Comparison of ENCODE assay signal across 20 mouse cellular contexts in genomic region chr15:97173233-97173632, GRCm38 (mm10).
DNase-seq lines count a peak whose midpoint lies in the region; ATAC-seq and TF ChIP-seq lines count a peak whose summit lies in the region.
"Had no signal": no experiment of that assay in that cellular context is flagged by ENCODE, and none has a peak within 500 bp of the region (broad histone marks: within the 10 kb centered on the region; RNA-seq: fewer than 3 reads in every experiment).

No protein-coding gene starts in this region.

- H3K9me3 ChIP-seq in heart, embryonic 13.5 days: no peaks in the 10 kb centered on the region
- H3K9me3 ChIP-seq in liver, embryonic 12.5 days (replicated peaks): no peaks in the 10 kb centered on the region
- no peaks in the 10 kb centered on the region for H3K9me3 ChIP-seq in kidney, embryonic 14.5 days (ENCODE audit: control insufficient read depth, low read length)
- H3K9me3 ChIP-seq: midbrain, embryonic 10.5 days had no signal

- H3K4me3 ChIP-seq in heart, embryonic 13.5 days: peak overlapping the region; percentile 25
- H3K4me3 ChIP-seq in heart, adult 2 months: no peak overlapping the region
- H3K4me3 ChIP-seq in liver, embryonic 12.5 days: no peak overlapping the region
- no peak overlapping the region for H3K4me3 ChIP-seq in kidney, embryonic 14.5 days (ENCODE audit: low read length)
- H3K4me3 ChIP-seq: gastrocnemius, adult 2 months; midbrain, embryonic 10.5 days had no signal

- no peak for DNase-seq in heart, adult 2 months
- no peak for DNase-seq in liver
- peak; percentile 47 for DNase-seq in WW6 (ENCODE audit: low read depth, low spot score)
- DNase-seq in thymus, postnatal 4 days: no peak
- DNase-seq: cerebellum, adult 18-20 months; embryo, embryonic 11 days; forebrain, postnatal 0 days; gastrocnemius, adult 2 months; kidney, adult 8-10 months; kidney, postnatal 25 days; lung, adult 2 months; lung, postnatal 36 days; right cerebral cortex, postnatal 25 days; thymus, adult 2 months had no signal

- H3K27me3 ChIP-seq in heart, embryonic 13.5 days (replicated peaks): no peaks in the 10 kb centered on the region
- no peaks in the 10 kb centered on the region for H3K27me3 ChIP-seq in heart, adult 2 months (ENCODE audit: control insufficient read depth, insufficient read depth, low read length)
- no peaks in the 10 kb centered on the region for H3K27me3 ChIP-seq in liver, embryonic 12.5 days (replicated peaks)
- no peaks in the 10 kb centered on the region for H3K27me3 ChIP-seq in kidney, embryonic 14.5 days (ENCODE audit: control insufficient read depth, insufficient read depth, low read length)

- no peaks in the 10 kb centered on the region for H3K79me2 ChIP-seq in heart, adult 2 months (replicated peaks; ENCODE audit: control insufficient read depth, insufficient read depth, low read length)

- intact Hi-C loops in heart, adult 2 months (cut with DNase I): no loop called here

- no peak for TF ChIP-seq EP300 in heart, adult 2 months (IDR thresholded peaks at IDR 0.05; ENCODE audit: insufficient read depth, low read depth, low read length)

- peak overlapping the region; percentile 61 for H3K4me2 ChIP-seq in heart, embryonic 13.5 days
- H3K4me2 ChIP-seq in liver, embryonic 12.5 days: no peak overlapping the region
- H3K4me2 ChIP-seq in kidney, embryonic 14.5 days (replicated peaks; ENCODE audit: low read depth, low read length): no peak overlapping the region
- H3K4me2 ChIP-seq: liver, embryonic 11.5 days had no signal

- peak overlapping the region; percentile 37 for H3K9ac ChIP-seq in heart, embryonic 13.5 days
- H3K9ac ChIP-seq in heart, adult 2 months (ENCODE audit: low read depth, low read length): no peak overlapping the region
- no peak overlapping the region for H3K9ac ChIP-seq in liver, embryonic 12.5 days
- H3K9ac ChIP-seq in kidney, embryonic 14.5 days (ENCODE audit: low read depth, low read length): no peak overlapping the region
- H3K9ac ChIP-seq: forebrain, postnatal 0 days had no signal

- no peak for TF ChIP-seq POLR2A in heart, adult 2 months (IDR thresholded peaks at IDR 0.05; ENCODE audit: insufficient read depth, low read depth, low read length)

- no peaks in the 10 kb centered on the region for H3K36me3 ChIP-seq in heart, embryonic 13.5 days
- no peaks in the 10 kb centered on the region for H3K36me3 ChIP-seq in heart, adult 2 months (ENCODE audit: control insufficient read depth, insufficient read depth, low read length)
- no peaks in the 10 kb centered on the region for H3K36me3 ChIP-seq in liver, embryonic 12.5 days
- no peaks in the 10 kb centered on the region for H3K36me3 ChIP-seq in kidney, embryonic 14.5 days (ENCODE audit: control insufficient read depth, insufficient read depth, low read length)
- H3K36me3 ChIP-seq: midbrain, embryonic 10.5 days had no signal

- no peak for ATAC-seq in heart, embryonic 13.5 days (ENCODE audit: extremely low read depth, insufficient number of reproducible peaks, low FRiP score, low TSS enrichment)
- peak; percentile 24; the same call in 1 of the 2 replicates for ATAC-seq in liver, embryonic 12.5 days
- no peak for ATAC-seq in kidney, embryonic 14.5 days (ENCODE audit: low FRiP score, low TSS enrichment)
- ATAC-seq: forebrain, postnatal 0 days; hindbrain, embryonic 16.5 days had no signal

- H3K4me1 ChIP-seq in heart, embryonic 13.5 days: peaks cover 44% of the 10 kb centered on the region
- H3K4me1 ChIP-seq in heart, adult 2 months (ENCODE audit: control insufficient read depth, insufficient read depth, low read length): no peaks in the 10 kb centered on the region
- no peaks in the 10 kb centered on the region; the same call in 1 of the 2 replicates for H3K4me1 ChIP-seq in liver, embryonic 12.5 days
- H3K4me1 ChIP-seq in kidney, embryonic 14.5 days (ENCODE audit: control insufficient read depth, insufficient read depth, low read length): peaks cover 10% of the 10 kb centered on the region

- no peak for TF ChIP-seq CTCF in heart, adult 2 months (IDR thresholded peaks at IDR 0.05)

- 51% methylated on average over 17 of the region's 17 CpGs for WGBS in heart, embryonic 13.5 days
- 65% methylated on average over 17 of the region's 17 CpGs for WGBS in heart, adult 2 months
- 63% methylated on average over 17 of the region's 17 CpGs for WGBS in liver, embryonic 12.5 days (ENCODE audit: insufficient replicate concordance)
- 80% methylated on average over 17 of the region's 17 CpGs for WGBS in kidney, embryonic 14.5 days

- no peak overlapping the region for H3K27ac ChIP-seq in heart, embryonic 13.5 days (replicated peaks)
- H3K27ac ChIP-seq in heart, adult 2 months: no peak overlapping the region
- H3K27ac ChIP-seq in liver, embryonic 12.5 days: no peak overlapping the region
- no peak overlapping the region for H3K27ac ChIP-seq in kidney, embryonic 14.5 days (ENCODE audit: low read depth, low read length)
- H3K27ac ChIP-seq: gastrocnemius, adult 2 months; midbrain, embryonic 10.5 days had no signal
